In the genomic region with DNA sequence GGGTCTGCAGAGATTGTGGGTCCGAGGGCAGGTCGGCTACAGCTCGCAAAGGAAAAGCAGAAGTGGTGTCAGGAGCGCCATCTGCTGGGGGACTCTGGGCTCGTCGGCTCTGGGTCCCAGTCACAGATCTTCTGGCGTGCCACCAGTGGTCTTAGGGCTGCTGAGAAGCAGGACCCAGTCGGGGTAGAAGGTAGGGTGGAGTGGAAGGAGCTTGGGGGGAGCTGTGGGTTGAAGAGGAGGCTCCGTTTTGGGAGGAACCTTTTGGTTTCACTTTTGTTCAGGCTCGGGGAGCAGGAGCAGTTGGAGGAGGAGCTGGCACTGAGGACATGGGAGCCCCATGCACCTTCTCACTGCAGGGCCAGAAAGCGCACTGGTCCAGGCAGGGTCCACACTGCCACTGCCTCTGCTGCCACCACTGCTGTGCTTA, we compare ENCODE assay signal across 8 mouse cellular contexts.
A peak's percentile ranks its signal among the peaks of the same experiment; 100 is the strongest.
DNase-seq lines count a peak whose midpoint lies in the region; ATAC-seq and TF ChIP-seq lines count a peak whose summit lies in the region.
"Not testable (repeated sequence)": the region's sequence is repeated elsewhere in the genome, so short reads cannot be mapped to it uniquely, and the experiment has no call there.

No protein-coding gene starts in this region.

- not testable (repeated sequence) for H3K27ac ChIP-seq in forebrain, embryonic 12.5 days; heart, postnatal 0 days (ENCODE audit: low read depth); kidney, embryonic 14.5 days (ENCODE audit: low read depth, low read length); liver, embryonic 11.5 days (ENCODE audit: low read depth, low read length); midbrain, embryonic 13.5 days

- WGBS in forebrain, embryonic 12.5 days: 19% methylated on average over 8 of the region's 11 CpGs
- 8% methylated on average over 2 of the region's 11 CpGs for WGBS in heart, postnatal 0 days
- 0% methylated on average over 3 of the region's 11 CpGs for WGBS in kidney, embryonic 14.5 days
- 8% methylated on average over 3 of the region's 11 CpGs for WGBS in liver, embryonic 11.5 days
- WGBS in midbrain, embryonic 13.5 days: 17% methylated on average over 7 of the region's 11 CpGs

- peak; percentile 49 to 53 for DNase-seq in B cell, adult 2 months
- DNase-seq in heart, postnatal 0 days (ENCODE audit: low spot score); liver, embryonic 11.5 days (ENCODE audit: low spot score): not testable (repeated sequence)
- peak; percentile 15 to 23 for DNase-seq in spleen, postnatal 10 days (ENCODE audit: low spot score in 2 of 2)

- not testable (repeated sequence) for TF ChIP-seq CTCF in heart, postnatal 0 days (IDR thresholded peaks at IDR 0.05; ENCODE audit: low read depth)

- peak overlapping the region; percentile 26; the same call in 1 of the 2 replicates for H3K4me2 ChIP-seq in forebrain, embryonic 12.5 days
- peak overlapping the region; percentile 46 for H3K4me2 ChIP-seq in heart, postnatal 0 days (ENCODE audit: low read depth, low read length)
- not testable (repeated sequence) for H3K4me2 ChIP-seq in kidney, embryonic 14.5 days (replicated peaks; ENCODE audit: low read depth, low read length)
- peak overlapping the region; percentile 35; the same call in 1 of the 2 replicates for H3K4me2 ChIP-seq in liver, embryonic 11.5 days
- peak overlapping the region; percentile 27; the same call in 1 of the 2 replicates for H3K4me2 ChIP-seq in midbrain, embryonic 13.5 days (replicated peaks)

- TF ChIP-seq EP300 in heart, postnatal 0 days (IDR thresholded peaks at IDR 0.05; ENCODE audit: low read depth): not testable (repeated sequence)

- H3K9ac ChIP-seq in forebrain, embryonic 12.5 days; heart, postnatal 0 days (replicated peaks; ENCODE audit: low read depth, low read length); kidney, embryonic 14.5 days (ENCODE audit: low read depth, low read length); liver, embryonic 11.5 days (ENCODE audit: low read depth, low read length); midbrain, embryonic 13.5 days (replicated peaks): not testable (repeated sequence)

- H3K27me3 ChIP-seq in forebrain, embryonic 12.5 days; heart, postnatal 0 days (ENCODE audit: control insufficient read depth, insufficient read depth, low read length); kidney, embryonic 14.5 days (ENCODE audit: control insufficient read depth, insufficient read depth, low read length); liver, embryonic 11.5 days (replicated peaks; ENCODE audit: control insufficient read depth, insufficient read depth, low read length); midbrain, embryonic 13.5 days: not testable (repeated sequence)

- not testable (repeated sequence) for H3K4me1 ChIP-seq in forebrain, embryonic 12.5 days; heart, postnatal 0 days (ENCODE audit: control insufficient read depth, insufficient read depth); kidney, embryonic 14.5 days (ENCODE audit: control insufficient read depth, insufficient read depth, low read length); liver, embryonic 11.5 days (replicated peaks; ENCODE audit: control insufficient read depth, insufficient read depth, low read length); midbrain, embryonic 13.5 days (replicated peaks)

- ATAC-seq in cerebellum, adult (ENCODE audit: insufficient number of reproducible peaks, low FRiP score, low TSS enrichment): peak; percentile 79
- ATAC-seq in forebrain, embryonic 12.5 days (ENCODE audit: low FRiP score): peak; percentile 39
- ATAC-seq in heart, postnatal 0 days (ENCODE audit: insufficient read depth, low read depth): peak; percentile 41; the same call in 1 of the 2 replicates
- ATAC-seq in kidney, embryonic 14.5 days (ENCODE audit: low FRiP score, low TSS enrichment): peak; percentile 55; the same call in 1 of the 2 replicates
- 0 out of 2 replicates have a peak, but pooled peaks have one; percentile 31 for ATAC-seq in liver, embryonic 11.5 days (replicated peaks; ENCODE audit: low FRiP score)
- peak; percentile 84 for ATAC-seq in midbrain, embryonic 13.5 days

- not testable (repeated sequence) for H3K4me3 ChIP-seq in forebrain, embryonic 12.5 days (replicated peaks); midbrain, embryonic 13.5 days (replicated peaks)
- H3K4me3 ChIP-seq in heart, postnatal 0 days (ENCODE audit: low read depth, low read length): peak overlapping the region; percentile 36
- peak overlapping the region; percentile 12; the same call in 1 of the 2 replicates for H3K4me3 ChIP-seq in kidney, embryonic 14.5 days (ENCODE audit: low read length)
- peak overlapping the region; percentile 23; the same call in 1 of the 2 replicates for H3K4me3 ChIP-seq in liver, embryonic 11.5 days (ENCODE audit: low read depth, low read length)

- not testable (repeated sequence) for H3K36me3 ChIP-seq in forebrain, embryonic 12.5 days (replicated peaks); heart, postnatal 0 days (replicated peaks; ENCODE audit: control insufficient read depth, insufficient read depth, low read length); kidney, embryonic 14.5 days (ENCODE audit: control insufficient read depth, insufficient read depth, low read length); liver, embryonic 11.5 days (ENCODE audit: control insufficient read depth, insufficient read depth, low read length); midbrain, embryonic 13.5 days

- not testable (repeated sequence) for H3K9me3 ChIP-seq in forebrain, embryonic 12.5 days; heart, postnatal 0 days (replicated peaks; ENCODE audit: control insufficient read depth, low read length); kidney, embryonic 14.5 days (ENCODE audit: control insufficient read depth, low read length); liver, embryonic 11.5 days (ENCODE audit: control insufficient read depth, low read length); midbrain, embryonic 13.5 days

Comparison
In these comparisons a context has a peak if more than half of its experiments do, and no peak if none do; other contexts are left out.
1. ATAC-seq: peak in every context shown above with its lines; median percentile 84 in midbrain, embryonic 13.5 days; 79 in cerebellum, adult; 55 in kidney, embryonic 14.5 days; 41 in heart, postnatal 0 days; 39 in forebrain, embryonic 12.5 days; 31 in liver, embryonic 11.5 days.